Mouse (Mus musculus): Measurements from ENCODE around the gene Ehd4. TPM values are rescaled to one million over a fixed set of nuclear protein-coding genes. Genes with fewer than 3 reads are reported as not detected.

The Ehd4 gene
- total and polyA plus RNA-seq, 3 experiments, result 8.1 to 27.7 (median 9.8) TPM

DNA sequence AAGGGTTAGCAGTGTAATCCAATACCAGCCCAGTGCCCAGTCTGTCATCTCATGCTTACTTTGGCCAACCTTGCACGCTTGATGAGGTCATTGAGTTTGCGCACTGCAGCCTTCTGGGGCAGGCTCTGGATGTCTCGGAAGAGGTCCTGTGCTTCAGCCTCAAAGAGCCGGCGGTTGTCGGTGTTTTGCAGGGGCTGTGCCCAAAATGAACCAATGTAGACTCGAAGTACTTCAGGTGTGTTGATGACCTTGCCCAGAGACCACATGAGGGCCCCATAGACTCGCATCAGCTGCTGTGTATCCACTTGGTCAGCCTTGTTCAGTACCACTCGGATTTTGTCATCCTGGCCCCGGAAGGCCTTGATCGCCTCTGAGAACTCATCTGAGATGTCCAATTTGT, 52.4 kb downstream of the Ehd4 start:
- in situ Hi-C loops (cut with MboI; ENCODE audit: low pct_ligation_motif_present, low pct_unique_long_range_greater_than_20kb, low sequenced_read_pairs) (no loop called here), dilution Hi-C loops (cut with MboI; ENCODE audit: extremely low pct_ligation_motif_present, extremely low pct_unique_long_range_greater_than_20kb, low sequenced_read_pairs) (no loop called here)
- no peak for DNase-seq (ENCODE audit: extremely low read depth)
- no peak overlapping the region for H3K4me3 ChIP-seq (replicated peaks in 1 of 3; ENCODE audit: low read depth in 2 of 3, low read length in 2 of 3, poor library complexity in 1 of 3)
- H3K27ac ChIP-seq (ENCODE audit: insufficient read depth, low read depth), result no peak overlapping the region
- H3K9me3 ChIP-seq (replicated peaks; ENCODE audit: low read length), result no peaks in the 10 kb centered on the region
- no peaks in the 10 kb centered on the region for H3K79me2 ChIP-seq (replicated peaks; ENCODE audit: control insufficient read depth, extremely low read depth, insufficient read depth, poor library complexity, severe bottlenecking)
- no peak overlapping the region for H3K9ac ChIP-seq (ENCODE audit: insufficient read depth, low read depth)
- no peak for TF ChIP-seq NRF1 (IDR thresholded peaks at IDR 0.05; ENCODE audit: low read depth, low read length)
- TF ChIP-seq PAX5 (IDR thresholded peaks at IDR 0.05; ENCODE audit: low read length), result no peak
- TF ChIP-seq BHLHE40 (IDR thresholded peaks at IDR 0.05; ENCODE audit: low read depth, low read length), result no peak
- TF ChIP-seq TCF12 (IDR thresholded peaks at IDR 0.05; ENCODE audit: low read depth, low read length), result no peak
- TF ChIP-seq UBTF (IDR thresholded peaks at IDR 0.05; ENCODE audit: low read depth, low read length), result no peak
- no peak for TF ChIP-seq EP300 (IDR thresholded peaks at IDR 0.05; ENCODE audit: low read length)
- peaks cover 9 to 60% of the 10 kb centered on the region in 2 experiments for H3K36me3 ChIP-seq (replicated peaks in 1 of 2; ENCODE audit: control insufficient read depth in 1 of 2, insufficient read depth in 1 of 2, low read length in 1 of 2)
- H3K4me1 ChIP-seq (ENCODE audit: control insufficient read depth in 1 of 2, insufficient read depth in 2 of 2), result peaks cover 3 to 51% of the 10 kb centered on the region in 2 experiments; a peak in 3 of 4 replicates
- no peaks in the 10 kb centered on the region for H3K27me3 ChIP-seq (replicated peaks)
- H3K4me2 ChIP-seq (ENCODE audit: insufficient read depth, low read depth, poor library complexity, severe bottlenecking), result no peak overlapping the region

DNA sequence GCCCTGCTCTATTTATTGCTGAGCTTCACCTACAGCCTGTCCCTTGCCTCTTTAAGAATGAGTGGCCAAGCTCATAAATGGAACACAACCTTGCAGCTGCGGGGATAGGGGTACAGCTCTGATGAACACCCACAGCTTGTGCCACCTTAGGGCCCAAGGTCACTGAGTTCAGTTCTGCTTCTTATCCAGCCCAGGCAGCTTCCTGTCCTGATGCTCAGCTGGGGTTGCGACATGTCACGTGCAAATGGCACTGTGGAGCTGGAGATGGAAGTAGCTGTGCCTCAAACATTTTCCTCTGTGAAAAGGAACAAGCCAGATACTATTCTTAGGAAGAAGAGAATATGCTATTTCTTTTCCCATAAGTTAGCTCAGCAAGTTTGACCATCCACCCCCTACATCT, 54.5 kb downstream of the Ehd4 start:
- H3K79me2 ChIP-seq (replicated peaks; ENCODE audit: control insufficient read depth, extremely low read depth, insufficient read depth, poor library complexity, severe bottlenecking), result no peaks in the 10 kb centered on the region
- peaks cover 16 to 64% of the 10 kb centered on the region in 2 experiments for H3K36me3 ChIP-seq (replicated peaks in 1 of 2; ENCODE audit: control insufficient read depth in 1 of 2, insufficient read depth in 1 of 2, low read length in 1 of 2)
- TF ChIP-seq TCF12 (IDR thresholded peaks at IDR 0.05; ENCODE audit: low read depth, low read length), result no peak
- TF ChIP-seq EP300 (IDR thresholded peaks at IDR 0.05; ENCODE audit: low read length), result no peak
- TF ChIP-seq CTCF (conservative IDR thresholded peaks at IDR 0.05 in 1 of 2, IDR thresholded peaks at IDR 0.05 in 1 of 2; ENCODE audit: low read depth in 2 of 2, low read length in 2 of 2), result no peak
- no peak for TF ChIP-seq ETS1 (conservative IDR thresholded peaks at IDR 0.05; ENCODE audit: low read depth, low read length)
- no peak for TF ChIP-seq RCOR1 (conservative IDR thresholded peaks at IDR 0.05; ENCODE audit: low read depth, low read length)
- TF ChIP-seq TBP (conservative IDR thresholded peaks at IDR 0.05; ENCODE audit: low read depth, low read length), result no peak
- no peak for TF ChIP-seq POLR2A (IDR thresholded peaks at IDR 0.05; ENCODE audit: low read depth, low read length)
- no peak for TF ChIP-seq MXI1 (IDR thresholded peaks at IDR 0.05; ENCODE audit: low read depth, low read length)
- no peak overlapping the region for H3K4me2 ChIP-seq (ENCODE audit: insufficient read depth, low read depth, poor library complexity, severe bottlenecking)
- no peaks in the 10 kb centered on the region for H3K27me3 ChIP-seq (replicated peaks)
- H3K9me3 ChIP-seq (replicated peaks; ENCODE audit: low read length), result no peaks in the 10 kb centered on the region
- H3K4me1 ChIP-seq (ENCODE audit: control insufficient read depth in 1 of 2, insufficient read depth in 2 of 2), result peaks cover 0 to 46% of the 10 kb centered on the region in 2 experiments; a peak in 2 of 4 replicates
- DNase-seq (ENCODE audit: extremely low read depth), result no peak
- H3K4me3 ChIP-seq (replicated peaks in 1 of 3; ENCODE audit: low read depth in 2 of 3, low read length in 2 of 3, poor library complexity in 1 of 3), result no peak overlapping the region
- no peak overlapping the region for H3K27ac ChIP-seq (ENCODE audit: insufficient read depth, low read depth)
- in situ Hi-C loops (cut with MboI; ENCODE audit: low pct_ligation_motif_present, low pct_unique_long_range_greater_than_20kb, low sequenced_read_pairs) (loop anchor here (25.0 kb wide), 1 partner anchor 187 kb away; the partner anchor contains the start of gene Pla2g4d), dilution Hi-C loops (cut with MboI; ENCODE audit: extremely low pct_ligation_motif_present, extremely low pct_unique_long_range_greater_than_20kb, low sequenced_read_pairs) (no loop called here)
- no peak overlapping the region for H3K9ac ChIP-seq (ENCODE audit: insufficient read depth, low read depth)

DNA sequence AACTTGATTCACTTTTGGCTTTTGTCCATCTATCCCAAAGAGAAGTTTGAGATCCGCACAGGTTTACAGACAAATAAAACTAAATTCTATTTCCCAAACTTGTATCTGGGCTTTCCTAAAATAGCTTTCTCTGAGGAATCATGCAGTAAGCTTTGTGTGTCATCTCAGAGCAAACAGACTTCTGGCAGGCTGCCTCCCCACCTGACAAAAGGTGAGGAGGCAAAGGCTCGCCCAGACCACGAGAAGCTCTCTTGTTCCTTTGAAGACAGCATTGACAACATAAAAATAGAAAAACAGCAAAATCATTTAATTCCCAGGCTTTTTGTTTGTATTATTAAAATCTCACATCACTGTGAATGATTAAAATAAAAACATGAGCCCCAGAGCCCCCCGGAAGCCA, 55.1 kb downstream of the Ehd4 start:
- Histone ChIP-seq H3K36me3 (replicated peaks in 1 of 2; ENCODE audit: control insufficient read depth in 1 of 2, insufficient read depth in 1 of 2, low read length in 1 of 2) (peaks cover 16 to 62% of the 10 kb centered on the region in 2 experiments), H3K27ac (ENCODE audit: insufficient read depth, low read depth) (no peak overlapping the region), H3K79me2 (replicated peaks; ENCODE audit: control insufficient read depth, extremely low read depth, insufficient read depth, poor library complexity, severe bottlenecking) (no peaks in the 10 kb centered on the region), H3K27me3 (replicated peaks) (no peaks in the 10 kb centered on the region), H3K4me1 (ENCODE audit: control insufficient read depth in 1 of 2, insufficient read depth in 2 of 2) (peaks cover 0 to 46% of the 10 kb centered on the region in 2 experiments; a peak in 2 of 4 replicates), H3K9me3 (replicated peaks; ENCODE audit: low read length) (no peaks in the 10 kb centered on the region), H3K9ac (ENCODE audit: insufficient read depth, low read depth) (no peak overlapping the region), H3K4me3 (replicated peaks in 1 of 3; ENCODE audit: low read depth in 2 of 3, low read length in 2 of 3, poor library complexity in 1 of 3) (no peak overlapping the region), H3K4me2 (ENCODE audit: insufficient read depth, low read depth, poor library complexity, severe bottlenecking) (no peak overlapping the region)
- dilution Hi-C loops (cut with MboI; ENCODE audit: extremely low pct_ligation_motif_present, extremely low pct_unique_long_range_greater_than_20kb, low sequenced_read_pairs) (no loop called here), in situ Hi-C loops (cut with MboI; ENCODE audit: low pct_ligation_motif_present, low pct_unique_long_range_greater_than_20kb, low sequenced_read_pairs) (loop anchor here (25.0 kb wide), 1 partner anchor 188 kb away; the partner anchor contains the start of gene Pla2g4d)
- TF ChIP-seq MAX (IDR thresholded peaks at IDR 0.05; ENCODE audit: low read length) (no peak), POLR2AphosphoS2 (IDR thresholded peaks at IDR 0.05; ENCODE audit: low read depth, low read length) (no peak), CHD2 (IDR thresholded peaks at IDR 0.05; ENCODE audit: low read length) (no peak), SMC3 (IDR thresholded peaks at IDR 0.05; ENCODE audit: low read depth, low read length) (no peak), CTCF (conservative IDR thresholded peaks at IDR 0.05 in 1 of 2, IDR thresholded peaks at IDR 0.05 in 1 of 2; ENCODE audit: low read depth in 2 of 2, low read length in 2 of 2) (no peak), RAD21 (IDR thresholded peaks at IDR 0.05; ENCODE audit: low read depth, low read length) (no peak), UBTF (IDR thresholded peaks at IDR 0.05; ENCODE audit: low read depth, low read length) (no peak), TCF12 (IDR thresholded peaks at IDR 0.05; ENCODE audit: low read depth, low read length) (no peak), RCOR1 (conservative IDR thresholded peaks at IDR 0.05; ENCODE audit: low read depth, low read length) (no peak), TBP (conservative IDR thresholded peaks at IDR 0.05; ENCODE audit: low read depth, low read length) (no peak), SIN3A (IDR thresholded peaks at IDR 0.05; ENCODE audit: low read length) (no peak), MYC (IDR thresholded peaks at IDR 0.05; ENCODE audit: low read depth, low read length) (no peak), ZC3H11A (IDR thresholded peaks at IDR 0.05; ENCODE audit: low read depth, low read length) (no peak), CHD1 (IDR thresholded peaks at IDR 0.05; ENCODE audit: low read depth, low read length) (no peak), MEF2A (IDR thresholded peaks at IDR 0.05; ENCODE audit: borderline replicate concordance, low read depth, low read length) (no peak), BHLHE40 (IDR thresholded peaks at IDR 0.05; ENCODE audit: low read depth, low read length) (no peak), GABPA (IDR thresholded peaks at IDR 0.05; ENCODE audit: insufficient replicate concordance, low read depth, low read length) (no peak), HCFC1 (IDR thresholded peaks at IDR 0.05; ENCODE audit: low read depth, low read length) (no peak), ZKSCAN1 (IDR thresholded peaks at IDR 0.05; ENCODE audit: borderline replicate concordance, low read depth, low read length) (no peak), NELFE (IDR thresholded peaks at IDR 0.05; ENCODE audit: low read depth, low read length) (no peak)
- no peak for DNase-seq (ENCODE audit: extremely low read depth)

Measured in CH12.LX (cell line).